Mouse (Mus musculus): ENCODE results near the gene Herc1.

Herc1 gene

GRCm38 (mm10) chr9:66503879-66504411 lies 153.7 kb downstream of the Herc1 start:
- no peak for DNase-seq

- DNase-seq = no peak
Observed at GRCm38 (mm10) chr9:66504518-66504917, 154.3 kb downstream of the Herc1 start.

GRCm38 (mm10) chr9:66505141-66505917 lies 155.1 kb downstream of the Herc1 start:
- peak in 1 of 2 experiments; percentile 15 for DNase-seq

- peak; percentile 21 to 31 for DNase-seq
Observed at GRCm38 (mm10) chr9:66506011-66506410, 155.8 kb downstream of the Herc1 start.

- DNase-seq = peak; percentile 14 to 15
Observed at GRCm38 (mm10) chr9:66506424-66506823, 156.2 kb downstream of the Herc1 start.

- DNase-seq = peak; percentile 19 to 28
Observed at GRCm38 (mm10) chr9:66507684-66508083, 157.4 kb downstream of the Herc1 start.

- DNase-seq = peak; percentile 38 to 47
Observed at GRCm38 (mm10) chr9:66508890-66509399, 158.7 kb downstream of the Herc1 start.

- DNase-seq = peak; percentile 84 to 89
Observed at GRCm38 (mm10) chr9:66510351-66510841, 160.1 kb downstream of the Herc1 start.

GRCm38 (mm10) chr9:66510944-66511343 lies 160.7 kb downstream of the Herc1 start:
- peak; percentile 71 to 85 for DNase-seq

GRCm38 (mm10) chr9:66511580-66512350 lies 161.5 kb downstream of the Herc1 start:
- peak; percentile 96 to 97 for DNase-seq

GRCm38 (mm10) chr9:66512351-66512671 lies 162.1 kb downstream of the Herc1 start:
- DNase-seq = peak; percentile 92

- DNase-seq = peak; percentile 31 to 39
Observed at GRCm38 (mm10) chr9:66513150-66513549, 162.9 kb downstream of the Herc1 start.

- DNase-seq = peak in 1 of 2 experiments; percentile 19
Observed at GRCm38 (mm10) chr9:66513661-66514255, 163.5 kb downstream of the Herc1 start.

GRCm38 (mm10) chr9:66514256-66514770 lies 164.1 kb downstream of the Herc1 start, which contains the start of gene Fbxl22:
Fbxl22 (minus strand) TSS chr9:66514593.
- DNase-seq = peak; percentile 61 to 73

GRCm38 (mm10) chr9:66515115-66515514 lies 164.9 kb downstream of the Herc1 start:
- peak in 1 of 2 experiments; percentile 8 for DNase-seq

GRCm38 (mm10) chr9:66515680-66516210 lies 165.5 kb downstream of the Herc1 start:
- DNase-seq = peak; percentile 36 to 47

- peak; percentile 43 to 53 for DNase-seq
Observed at GRCm38 (mm10) chr9:66516296-66516940, 166.2 kb downstream of the Herc1 start.

- no peak for DNase-seq
Observed at GRCm38 (mm10) chr9:66517746-66518145, 167.5 kb downstream of the Herc1 start.

GRCm38 (mm10) chr9:66518251-66518650 lies 168.0 kb downstream of the Herc1 start:
- no peak for DNase-seq

GRCm38 (mm10) chr9:66518901-66519300 lies 168.7 kb downstream of the Herc1 start:
- peak in 1 of 2 experiments; percentile 18 for DNase-seq

GRCm38 (mm10) chr9:66520299-66520698 lies 170.0 kb downstream of the Herc1 start:
- DNase-seq = no peak

- DNase-seq = no peak
Observed at GRCm38 (mm10) chr9:66521595-66521994, 171.3 kb downstream of the Herc1 start.

Measured in cerebellum, postnatal 10 days (tissue).